16 mouse cellular contexts compared by ENCODE assay signal in the genomic region with DNA sequence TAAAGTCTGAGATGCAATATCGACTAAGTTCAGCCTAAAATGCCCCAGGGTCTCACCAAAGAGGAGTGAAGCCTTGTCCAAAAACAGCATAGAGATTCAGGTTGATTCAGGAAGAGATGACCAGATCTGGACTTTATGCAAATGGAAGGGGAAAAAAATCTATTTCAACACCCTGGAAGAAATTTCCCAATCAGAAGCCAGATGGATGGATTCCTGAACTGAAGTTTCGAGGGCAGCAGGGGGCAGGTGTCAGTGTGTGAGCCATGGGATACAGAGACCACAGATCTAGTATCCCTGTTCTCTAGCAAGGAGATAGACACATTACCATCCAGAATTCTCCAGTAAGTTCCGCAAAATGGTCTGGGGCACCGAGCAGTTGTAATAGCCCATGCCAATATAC. TPM values are rescaled to one million over a fixed set of nuclear protein-coding genes. Genes with fewer than 3 reads are reported as not detected.
"Had no signal": no experiment of that assay in that cellular context is flagged by ENCODE, and none has a peak within 500 bp of the region (broad histone marks: within the 10 kb centered on the region; RNA-seq: fewer than 3 reads in every experiment).

No protein-coding gene starts in this region.

- H3K4me3 ChIP-seq: left cerebral cortex, adult 2 months; limb, embryonic 15.5 days; megakaryocyte, embryonic 14.5 days; midbrain, embryonic 13.5 days; stomach, embryonic 15.5 days had no signal

- ATAC-seq: midbrain, embryonic 13.5 days had no signal

- H3K27me3 ChIP-seq: limb, embryonic 15.5 days; midbrain, embryonic 13.5 days; stomach, embryonic 15.5 days had no signal

- H3K4me1 ChIP-seq: limb, embryonic 15.5 days; megakaryocyte, embryonic 14.5 days; stomach, embryonic 15.5 days had no signal

- H3K36me3 ChIP-seq: limb, embryonic 15.5 days; midbrain, embryonic 13.5 days; stomach, embryonic 15.5 days had no signal

- H3K27ac ChIP-seq: kidney, postnatal 0 days; left cerebral cortex, adult 2 months; limb, embryonic 15.5 days; macrophage; midbrain, embryonic 13.5 days; stomach, embryonic 15.5 days had no signal

- DNase-seq: kidney, adult 11 months; kidney, adult 9 months; kidney, postnatal 36 days; lung, embryonic 14.5 days; lung, postnatal 14 days; right cerebral cortex, postnatal 14 days; thymus, adult 2 months; thymus, postnatal 25 days had no signal

- H3K9ac ChIP-seq: limb, embryonic 15.5 days; lung, embryonic 14.5 days; midbrain, embryonic 13.5 days; stomach, embryonic 15.5 days had no signal

- H3K9me3 ChIP-seq: limb, embryonic 15.5 days; megakaryocyte, embryonic 14.5 days; midbrain, embryonic 13.5 days; stomach, embryonic 15.5 days had no signal

- H3K4me2 ChIP-seq: limb, embryonic 15.5 days; lung, embryonic 14.5 days; midbrain, embryonic 13.5 days; stomach, embryonic 15.5 days had no signal

RNA-seq across cellular contexts. Expression of gene Gldc, which starts 17.0 kb away (rescaled TPM):
- polyA plus RNA-seq: spleen, adult 2 months had no signal
